Mouse (Mus musculus) liver, embryonic 14.5 days (tissue): ENCODE results near the gene Lrrc8d. TPM values are rescaled to one million over a fixed set of nuclear protein-coding genes. Genes with fewer than 3 reads are reported as not detected.
A peak's percentile ranks its signal among the peaks of the same experiment; 100 is the strongest.

Experiments used
- ATAC-seq: fragments of 200-750 bp; cut with Nextera tagmentation; 2 replicates; pipeline ENCODE4 v1.8.0; 2017; ENCODE audit warnings: moderate number of reproducible peaks, mild to moderate bottlenecking, moderate library complexity; ENCODE audit not compliant: insufficient read depth
- DNase-seq, 3 experiments: peaks; one replicate each; pipeline ENCODE4 v3.0.0-alpha.2; 2012 to 2013; ENCODE audit warnings: low read depth in 3 of 3, low spot score in 3 of 3
- H3K27ac ChIP-seq: fragments of 300-500 bp; sonication (generic); 2 replicates; pipeline ENCODE4 v1.5.1; 2014; ENCODE audit warnings: moderate library complexity, mild to moderate bottlenecking, control low read depth, inconsistent platforms
- H3K27me3 ChIP-seq: fragments of 300-500 bp; sonication (generic); 2 replicates; pipeline ENCODE4 v1.6.1; 2014; ENCODE audit warnings: mild to moderate bottlenecking, low read length, moderate library complexity; ENCODE audit not compliant: control insufficient read depth, insufficient read depth
- H3K36me3 ChIP-seq: fragments of 300-500 bp; sonication (generic); replicated peaks from 2 replicates; pipeline ENCODE4 v1.6.1; 2014; ENCODE audit warnings: low read depth; ENCODE audit not compliant: control insufficient read depth, insufficient read depth
- H3K4me1 ChIP-seq, 2 experiments: fragments of 200-500 bp in 1 of 2; fragments of 300-500 bp in 1 of 2; sonication (generic) in 1 of 2; replicated peaks; 2 replicates each; pipeline ENCODE4 v1.6.1; 2012 to 2014; ENCODE audit warnings: antibody characterized with exemption in 1 of 2, inconsistent platforms in 1 of 2, low read length in 1 of 2; ENCODE audit not compliant: control insufficient read depth in 2 of 2, insufficient read depth in 2 of 2
- H3K4me2 ChIP-seq: fragments of 300-500 bp; sonication (generic); 2 replicates; pipeline ENCODE4 v1.6.1; 2014; ENCODE audit warnings: low read depth, mild to moderate bottlenecking, control low read depth, moderate library complexity
- H3K4me3 ChIP-seq, 2 experiments: fragments of 200-500 bp in 1 of 2; fragments of 300-500 bp in 1 of 2; sonication (generic) in 1 of 2; 2 replicates each; pipeline ENCODE4 v1.5.1; 2012 to 2014; ENCODE audit warnings: low read depth in 2 of 2, low read length in 2 of 2, mild to moderate bottlenecking in 2 of 2, control low read depth in 1 of 2, inconsistent platforms in 1 of 2, moderate library complexity in 1 of 2; ENCODE audit not compliant: insufficient read depth in 1 of 2
- H3K9ac ChIP-seq: fragments of 300-500 bp; sonication (generic); replicated peaks from 2 replicates; pipeline ENCODE4 v1.6.1; 2014; ENCODE audit warnings: mild to moderate bottlenecking, control low read depth, moderate library complexity
- H3K9me3 ChIP-seq: fragments of 300-500 bp; sonication (generic); 2 replicates; pipeline ENCODE4 v1.6.1; 2016; ENCODE audit warnings: low read length, mixed read lengths; ENCODE audit not compliant: control insufficient read depth
- CTCF ChIP-seq: IDR thresholded peaks from 2 replicates; pipeline ENCODE4 v1.5.1; 2016; ENCODE audit warnings: antibody characterized with exemption, low read depth, control low read depth
- EP300 ChIP-seq: IDR thresholded peaks from 2 replicates; pipeline ENCODE4 v1.6.1; 2016; ENCODE audit warnings: antibody characterized with exemption, low read depth
- WGBS: fragments of 180-500 bp; shearing (Covaris S2); extraction: QIAGEN DNeasy Blood & Tissue Kit; methylation state at CpG from one replicate; pipeline ENCODE4 v1.1.7; 2014; ENCODE audit not compliant: insufficient replicate concordance; 5-methylcytosine and 5-hydroxymethylcytosine counted together
- polyA plus RNA-seq, 2 experiments: library from polyadenylated mRNA; depleted of rRNA in 1 of 2; stranded (reverse) in 1 of 2; unstranded in 1 of 2; fragments of >200 nt; fragmentation: Nextera tagmentation in 1 of 2; extraction: Ambion mirVana in 1 of 2; gene quantifications; 2 replicates each; pipeline versions ENCODE4 v1.2.1 to v1.2.3; 2012 to 2014

Gene Lrrc8d
- polyA plus RNA-seq, 2 experiments, result 3.3 to 7.8 TPM

DNA sequence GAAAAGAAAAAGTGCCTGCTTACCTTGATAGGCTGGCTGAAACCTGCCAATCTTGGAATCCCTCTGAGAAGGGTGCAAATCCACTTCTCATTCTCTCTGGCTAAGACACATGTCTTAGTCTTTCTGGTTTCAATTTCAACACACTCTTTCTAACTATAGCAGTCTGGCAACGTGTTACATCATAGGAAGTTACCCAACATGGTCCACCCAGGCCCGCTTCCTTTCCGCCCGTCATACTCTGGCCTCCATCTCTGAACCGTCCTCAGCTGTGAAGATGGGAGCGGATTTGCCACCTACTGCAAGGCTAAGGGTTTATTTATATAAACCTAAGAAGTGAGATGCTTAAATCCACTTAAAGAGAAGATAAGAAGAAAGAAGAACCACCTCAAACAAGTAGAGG is 3.7 kb upstream of the Lrrc8d start:
- ATAC-seq (no peak), DNase-seq (no peak)
- H3K27ac ChIP-seq, result no peak overlapping the region
- H3K4me3 ChIP-seq, result no peak overlapping the region
- no peak overlapping the region for H3K9ac ChIP-seq
- TF ChIP-seq EP300, result no peak
- TF ChIP-seq CTCF, result no peak
- H3K36me3 ChIP-seq, result no peaks in the 10 kb centered on the region
- H3K9me3 ChIP-seq, result no peaks in the 10 kb centered on the region
- peaks cover 4 to 12% of the 10 kb centered on the region in 2 experiments for H3K4me1 ChIP-seq
- peaks cover 9% of the 10 kb centered on the region; the same call in 1 of the 2 replicates for H3K27me3 ChIP-seq
- H3K4me2 ChIP-seq, result no peak overlapping the region
- WGBS, result 46% methylated on average over 6 of the region's 6 CpGs

DNA sequence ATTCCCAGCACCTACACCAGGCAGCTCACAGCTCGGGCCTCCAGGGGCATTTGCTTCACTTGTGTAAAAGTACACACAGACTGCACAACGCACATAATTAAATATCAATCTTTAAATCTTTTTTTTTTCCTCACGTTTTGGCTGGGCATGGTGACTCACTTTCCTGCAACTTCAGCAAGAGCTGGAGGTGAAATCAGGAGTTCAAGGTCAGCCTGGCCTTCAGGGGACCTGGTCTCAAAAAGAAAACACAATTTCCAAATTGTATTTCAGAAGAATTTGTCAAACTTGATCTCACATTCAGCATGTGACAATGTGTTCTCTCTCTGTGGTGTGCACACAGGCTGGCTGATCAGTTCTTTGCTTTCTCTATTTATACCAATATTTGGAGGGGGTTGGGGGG is 1.9 kb upstream of the Lrrc8d start:
- Histone ChIP-seq H3K9ac (no peak overlapping the region), H3K4me2 (no peak overlapping the region), H3K4me3 (no peak overlapping the region), H3K27ac (no peak overlapping the region), H3K4me1 (peaks cover 10 to 24% of the 10 kb centered on the region in 2 experiments), H3K36me3 (no peaks in the 10 kb centered on the region), H3K27me3 (peaks cover 9% of the 10 kb centered on the region; the same call in 1 of the 2 replicates), H3K9me3 (no peaks in the 10 kb centered on the region)
- no peak for TF ChIP-seq CTCF
- TF ChIP-seq EP300, result no peak
- no peak for DNase-seq
- WGBS, result 58% methylated on average over 3 of the region's 3 CpGs
- ATAC-seq, result no peak

DNA sequence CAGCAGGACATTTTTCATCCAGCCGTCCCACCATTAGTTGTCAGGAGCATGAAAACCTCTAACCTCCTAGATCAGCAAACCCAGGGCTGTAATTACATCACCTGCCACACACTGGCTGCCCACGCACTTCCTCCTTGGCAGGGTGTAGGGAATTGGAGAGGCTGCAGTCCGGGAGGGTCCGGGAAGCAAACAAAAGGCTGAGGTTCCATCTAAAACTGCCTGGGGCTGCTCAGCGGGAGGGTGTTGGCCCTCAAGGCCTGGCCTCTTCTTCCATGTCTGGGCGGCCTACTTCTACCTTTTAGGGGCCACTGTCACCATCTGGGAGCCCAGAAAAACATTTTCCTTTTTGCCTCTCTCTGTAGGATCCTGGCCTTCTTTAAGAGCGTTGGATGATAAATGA is 1.1 kb upstream of the Lrrc8d start:
- Histone ChIP-seq H3K27ac (no peak overlapping the region), H3K36me3 (no peaks in the 10 kb centered on the region), H3K4me1 (peaks cover 13 to 31% of the 10 kb centered on the region in 2 experiments), H3K9ac (no peak overlapping the region), H3K27me3 (peaks cover 9% of the 10 kb centered on the region; the same call in 1 of the 2 replicates), H3K4me3 (0 out of 4 replicates have a peak overlapping the region, but pooled peaks of 1 of the 2 experiments have one; percentile 10), H3K9me3 (no peaks in the 10 kb centered on the region), H3K4me2 (peak overlapping the region; percentile 93)
- no peak for TF ChIP-seq EP300
- ATAC-seq (no peak), DNase-seq (no peak)
- WGBS, result 37% methylated on average over 7 of the region's 7 CpGs

DNA sequence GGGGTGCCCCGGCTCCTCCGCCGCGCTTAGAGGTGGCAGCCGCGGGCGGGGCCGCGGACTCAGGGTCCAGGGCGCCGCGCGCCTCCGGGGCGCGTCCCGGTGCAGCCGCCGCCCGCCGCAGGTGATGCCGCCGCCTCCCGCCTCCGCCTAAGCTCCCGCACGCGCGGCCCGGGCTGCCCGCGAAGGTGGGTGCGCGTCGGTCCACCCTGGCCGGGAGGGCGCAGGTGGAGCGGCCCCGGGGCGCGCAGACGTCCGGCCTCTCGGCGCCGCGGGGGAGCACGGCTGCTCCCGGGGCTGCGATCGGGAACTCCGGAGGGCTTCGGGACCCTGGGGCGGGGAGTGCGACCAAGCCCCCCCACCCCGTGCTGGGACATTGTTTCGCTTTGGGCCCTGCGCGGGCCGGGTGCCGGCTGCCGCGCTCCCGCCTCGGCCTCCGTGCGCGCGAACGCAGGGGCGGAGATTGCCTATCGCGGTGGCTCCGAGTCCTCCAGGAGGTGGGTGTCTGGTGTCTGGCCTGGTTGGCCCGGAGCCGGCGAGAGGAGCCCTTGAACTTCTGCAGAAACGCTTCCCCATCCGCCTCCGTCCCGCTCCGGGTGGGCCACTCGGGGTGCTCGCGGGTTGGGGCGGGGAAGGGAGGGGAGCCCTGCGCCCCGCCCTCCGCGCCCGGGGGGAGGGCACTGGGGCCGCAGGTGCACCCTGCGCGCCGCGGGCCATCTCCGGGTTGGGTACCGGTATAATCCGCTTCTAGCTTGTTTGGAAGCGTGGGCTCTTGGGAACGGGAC is 492 bp downstream of the Lrrc8d start:
- H3K27me3 ChIP-seq, result peaks cover 9% of the 10 kb centered on the region; the same call in 1 of the 2 replicates
- H3K36me3 ChIP-seq, result no peaks in the 10 kb centered on the region
- H3K4me3 ChIP-seq, result peak overlapping the region; percentile 48 to 67
- peak; percentile 67 for ATAC-seq
- peak in 2 of 3 experiments; percentile 45 to 61 for DNase-seq
- no peak for TF ChIP-seq CTCF
- TF ChIP-seq EP300, result peak; percentile 16; the same call in 1 of the 2 replicates
- peak overlapping the region; percentile 93 for H3K4me2 ChIP-seq
- H3K9ac ChIP-seq, result peak overlapping the region; percentile 72
- under 1% methylated on average over 86 of the region's 101 CpGs for WGBS
- H3K4me1 ChIP-seq, result peaks cover 13 to 33% of the 10 kb centered on the region in 2 experiments
- H3K27ac ChIP-seq, result peak overlapping the region; percentile 55
- H3K9me3 ChIP-seq, result no peaks in the 10 kb centered on the region

DNA sequence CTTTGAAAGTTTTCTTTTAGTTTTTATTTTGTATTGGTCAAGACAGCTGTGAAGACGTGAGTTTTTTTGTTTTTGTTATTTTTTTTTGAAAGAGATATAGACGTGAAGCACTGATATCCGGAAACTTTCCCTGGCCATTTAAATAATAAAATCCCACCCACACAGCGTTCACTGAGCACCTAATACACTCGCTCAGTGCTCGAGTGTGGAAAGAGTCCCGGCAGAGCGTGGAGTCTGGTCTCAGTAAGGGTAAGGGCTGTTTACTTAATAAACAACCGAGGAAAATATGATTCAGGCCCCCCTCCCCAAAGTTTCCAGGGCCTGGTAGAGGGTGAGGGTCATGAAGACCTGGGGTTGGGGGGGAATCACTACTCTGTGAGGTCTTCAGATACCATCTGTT is 1.6 kb downstream of the Lrrc8d start:
- peak overlapping the region; percentile 48 to 67; a peak in 2 of 4 replicates for H3K4me3 ChIP-seq
- no peaks in the 10 kb centered on the region for H3K36me3 ChIP-seq
- H3K9me3 ChIP-seq, result no peaks in the 10 kb centered on the region
- H3K27ac ChIP-seq, result no peak overlapping the region
- peaks cover 13 to 33% of the 10 kb centered on the region in 2 experiments for H3K4me1 ChIP-seq
- WGBS, result 33% methylated on average over 9 of the region's 9 CpGs
- DNase-seq (no peak), ATAC-seq (no peak)
- peaks cover 9% of the 10 kb centered on the region; the same call in 1 of the 2 replicates for H3K27me3 ChIP-seq
- TF ChIP-seq EP300 (no peak), CTCF (no peak)
- H3K4me2 ChIP-seq, result peak overlapping the region; percentile 93
- no peak overlapping the region; the same call in 1 of the 2 replicates for H3K9ac ChIP-seq
